Mouse (Mus musculus) left cerebral cortex, adult 9 months (tissue): ENCODE measurements at regions not wholly inside any gene's neighbourhood (a gene's known extent, or its start where the extent isn't known, plus 50 kb on each side); places are given as distances from the start of the nearest gene placed in this dataset.

ENCODE experiments used
- DNase-seq, 2 experiments: peaks; one replicate each; pipeline ENCODE4 v3.0.0; 2022; ENCODE audit warnings: low spot score in 2 of 2

GRCm38 (mm10) chr15:49043035-49043434 lies 4841.7 kb upstream of the Gm7489 start:
- DNase-seq, result no peak

DNA sequence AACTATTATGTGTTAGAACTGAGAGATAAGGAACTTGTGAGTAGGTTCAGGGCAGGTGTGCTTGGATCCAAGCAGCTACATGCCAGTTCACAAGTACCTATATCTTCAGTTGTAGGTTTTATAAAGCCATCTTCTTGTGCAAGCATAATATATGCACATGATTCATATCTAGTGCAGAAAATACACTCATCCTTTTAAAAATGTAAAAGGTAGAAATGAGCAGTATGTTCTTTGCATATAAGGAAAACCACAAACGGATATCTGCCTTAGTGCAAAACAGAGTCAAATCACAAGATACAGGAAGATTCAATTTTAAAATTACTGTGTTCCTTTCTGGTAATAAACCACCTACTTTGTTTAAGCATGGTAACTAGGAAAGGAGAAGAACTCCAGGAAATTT lies 4819.6 kb upstream of the Gm7489 start:
- DNase-seq, result no peak

DNA sequence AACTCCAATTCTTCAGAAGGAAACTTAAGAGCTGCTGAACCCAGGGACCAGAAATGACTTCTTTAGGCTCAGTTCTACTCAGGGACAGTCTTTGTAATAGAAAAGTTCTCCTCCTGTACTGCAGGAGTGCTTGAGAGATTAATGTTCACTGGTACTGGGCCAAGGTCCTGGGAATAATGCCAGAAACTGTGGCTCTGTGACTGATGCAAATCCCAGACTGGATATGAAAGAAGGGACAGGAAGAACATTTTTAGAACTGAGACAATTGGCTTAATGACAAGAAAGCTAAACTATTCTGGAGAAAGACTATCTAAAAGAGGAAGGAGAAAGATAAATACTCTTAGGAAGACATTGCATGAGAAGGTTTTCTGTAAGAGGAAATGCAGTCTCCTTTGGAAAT lies 4818.8 kb upstream of the Gm7489 start:
- DNase-seq, result peak in 1 of 2 experiments; percentile 49

- DNase-seq, result no peak
Measured at GRCm38 (mm10) chr15:49066367-49066766, 4818.3 kb upstream of the Gm7489 start.
